Mouse (Mus musculus) C2C12 (cell line): ENCODE results near the gene C2.

Experiments used
- CEBPB ChIP-seq: IDR thresholded peaks from one replicate; pipeline ENCODE4 v1.6.1; 2011; ENCODE audit warnings: low read depth, mild to moderate bottlenecking, control low read depth, moderate library complexity
- CTCF ChIP-seq: IDR thresholded peaks from one replicate; pipeline ENCODE4 v1.5.1; 2011; ENCODE audit not compliant: control insufficient read depth, insufficient read depth, insufficient read length
- MAX ChIP-seq: IDR thresholded peaks from one replicate; pipeline ENCODE4 v1.6.1; 2011; ENCODE audit warnings: mild to moderate bottlenecking, control low read depth
- MYOD1 ChIP-seq: IDR thresholded peaks from one replicate; pipeline ENCODE4 v1.6.1; 2011; ENCODE audit warnings: low read depth; ENCODE audit not compliant: control insufficient read depth, insufficient read length
- MYOG ChIP-seq: IDR thresholded peaks from one replicate; pipeline ENCODE4 v1.6.1; 2011; ENCODE audit not compliant: control insufficient read depth, insufficient read length; ENCODE audit errors: extremely low read depth
- USF1 ChIP-seq: IDR thresholded peaks from one replicate; pipeline ENCODE4 v1.6.1; 2011; ENCODE audit warnings: low read depth, mild to moderate bottlenecking, control low read depth, moderate library complexity

DNA sequence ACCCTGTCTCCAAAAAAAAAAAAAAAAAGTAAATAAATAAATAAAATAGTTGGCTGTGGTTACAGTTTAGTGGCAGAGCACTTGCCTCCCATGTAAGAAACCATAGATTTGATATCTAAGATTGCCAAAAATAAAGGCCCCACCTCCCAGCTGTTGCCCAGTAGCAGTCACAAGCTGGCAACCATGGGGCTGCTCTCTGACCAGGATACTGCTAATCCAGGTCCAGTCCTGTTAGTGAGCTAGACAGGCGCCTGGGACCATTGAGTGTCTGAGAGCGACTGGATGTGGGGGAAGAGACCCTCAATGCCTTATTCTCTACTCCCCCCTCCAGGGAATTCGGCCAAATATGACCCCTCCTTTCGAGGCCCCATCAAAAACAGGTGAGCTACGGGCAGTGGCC, 18.3 kb upstream of the C2 start:
- TF ChIP-seq CTCF (no peak), USF1 (no peak), CEBPB (no peak), MAX (no peak), MYOD1 (no peak), MYOG (no peak)
